In the genomic region with DNA sequence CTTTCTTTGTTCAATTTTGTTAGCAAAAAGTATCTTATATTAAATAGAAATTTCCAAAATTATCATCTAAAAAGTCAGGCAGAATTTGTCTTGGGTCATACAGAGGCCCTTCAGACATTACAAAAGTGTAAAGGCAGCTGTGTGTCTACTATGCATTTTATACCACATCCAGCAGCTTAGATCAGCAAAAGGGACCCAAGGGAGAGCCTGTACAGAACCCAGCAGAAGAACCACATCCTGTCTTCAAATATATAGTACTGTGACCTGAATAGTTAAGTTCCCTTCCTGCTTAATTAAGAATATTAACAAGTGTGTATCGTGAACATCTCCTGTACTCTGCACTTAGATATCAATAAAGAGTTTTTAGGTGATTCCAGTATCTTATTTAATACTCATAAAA, we compare ENCODE assay signal across 21 mouse cellular contexts.
"Had no signal": no experiment of that assay in that cellular context is flagged by ENCODE, and none has a peak within 500 bp of the region (broad histone marks: within the 10 kb centered on the region; RNA-seq: fewer than 3 reads in every experiment).

No protein-coding gene starts in this region.

- ATAC-seq: liver, postnatal 0 days; midbrain, embryonic 13.5 days; midbrain, embryonic 16.5 days had no signal

- H3K4me3 ChIP-seq: kidney, embryonic 15.5 days; limb, embryonic 12.5 days; limb, embryonic 15.5 days; lung, embryonic 15.5 days; megakaryocyte, embryonic 14.5 days; midbrain, embryonic 10.5 days; midbrain, embryonic 13.5 days; myocyte; neural tube, embryonic 12.5 days; neural tube, embryonic 15.5 days had no signal

- DNase-seq: kidney, adult 11 months; kidney, adult 8-10 months; kidney, postnatal 10 days; kidney, postnatal 36 days; left cerebral cortex, postnatal 4 days; liver, postnatal 0 days; lung, postnatal 10 days; lung, postnatal 36 days; thymus, adult 18-20 months; thymus, postnatal 36 days had no signal

- H3K4me1 ChIP-seq: kidney, embryonic 15.5 days; limb, embryonic 12.5 days; limb, embryonic 15.5 days; lung, embryonic 15.5 days; midbrain, embryonic 13.5 days; neural tube, embryonic 12.5 days; neural tube, embryonic 15.5 days had no signal
